Mouse (Mus musculus) ovary, postnatal 14 days (tissue): ENCODE data around the gene AC124502.3.

Experiments used
- DNase-seq: peaks from one replicate; pipeline ENCODE4 v3.0.0; 2022; ENCODE audit warnings: low spot score

Gene AC124502.3

DNA sequence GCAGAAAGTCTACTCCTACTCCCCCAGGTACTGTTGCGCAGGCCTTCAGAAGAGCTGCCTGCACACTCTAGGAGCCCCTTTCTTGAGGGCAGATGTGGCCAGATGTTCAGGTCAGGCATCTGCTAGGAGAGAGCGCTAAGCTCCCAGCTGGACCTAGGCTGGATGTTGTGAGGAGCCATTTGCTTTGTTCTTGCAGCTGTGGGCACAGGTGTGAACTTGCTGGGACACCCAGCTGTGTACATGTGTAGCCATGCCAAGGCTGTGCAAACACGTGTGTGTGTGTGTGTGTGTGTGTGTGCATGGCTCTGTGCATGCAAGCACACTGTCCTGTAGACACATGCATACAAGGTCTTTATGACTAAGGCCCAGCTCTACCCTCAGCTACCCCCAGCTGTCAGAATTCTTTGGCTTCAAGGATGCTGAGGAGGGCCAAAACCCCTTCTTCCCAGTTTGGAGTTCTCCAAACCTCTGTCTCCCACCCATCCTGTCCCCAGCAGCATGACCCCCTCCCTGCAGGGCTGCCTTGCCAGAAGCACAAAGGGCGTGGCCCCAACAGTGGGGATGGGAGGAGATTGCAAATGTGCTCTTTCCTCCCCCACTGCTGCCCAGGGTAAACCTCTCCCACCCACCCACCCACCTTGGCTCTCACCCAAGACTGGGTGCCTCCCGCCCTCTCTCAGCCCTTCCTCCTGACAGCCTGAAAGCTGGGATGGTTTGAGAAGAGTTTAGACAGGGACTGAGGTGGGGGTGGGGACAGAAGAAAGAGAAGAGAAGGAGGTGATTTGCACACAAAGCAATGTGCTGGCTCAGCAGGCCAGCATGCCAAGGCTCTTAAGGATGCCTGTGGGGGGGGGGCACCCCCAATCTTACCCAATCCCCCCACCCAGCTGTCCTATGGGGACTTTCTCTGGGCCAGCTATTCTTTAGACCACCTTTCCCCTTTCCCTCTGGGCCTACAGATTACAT, 22.0 kb downstream of the AC124502.3 start:
- no peak for DNase-seq

DNA sequence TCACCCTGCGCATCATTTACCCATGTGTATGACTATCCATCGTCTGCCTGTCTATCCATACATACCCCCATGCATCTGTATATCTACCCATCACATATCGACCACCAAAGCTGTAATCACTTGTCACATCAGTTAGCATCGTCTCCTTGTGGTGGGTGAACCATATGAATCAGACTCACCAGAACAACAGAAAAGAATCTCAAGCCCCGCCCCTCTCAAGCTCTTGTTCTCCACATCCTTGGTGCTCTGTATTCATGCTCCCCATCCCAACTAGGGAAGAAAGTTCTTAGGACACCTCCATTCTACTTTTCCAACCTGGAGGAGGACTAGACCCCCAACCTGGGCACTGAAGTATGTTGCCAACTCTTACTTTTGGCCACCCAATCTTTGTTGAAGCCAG, 23.4 kb downstream of the AC124502.3 start:
- no peak for DNase-seq

DNA sequence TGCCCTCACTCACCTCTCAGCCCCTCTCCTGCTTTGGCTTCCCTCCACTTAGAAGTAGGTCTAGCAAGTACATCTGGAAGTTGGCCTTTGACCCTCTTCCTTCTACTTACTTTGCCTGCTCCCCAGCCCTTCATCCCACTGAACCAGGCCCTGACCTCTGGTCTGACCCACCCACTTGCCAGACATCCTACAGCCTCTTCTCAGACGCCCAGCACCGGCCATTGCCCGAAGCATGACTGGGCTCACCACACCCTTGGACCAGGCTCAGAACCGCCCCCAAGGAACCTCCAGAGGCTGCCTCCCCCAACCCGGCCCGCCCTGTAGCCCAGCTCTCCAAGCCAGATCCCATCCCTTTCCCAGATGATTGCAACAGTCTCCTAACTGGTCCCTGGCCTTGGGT, 23.8 kb downstream of the AC124502.3 start:
- DNase-seq: no peak

DNA sequence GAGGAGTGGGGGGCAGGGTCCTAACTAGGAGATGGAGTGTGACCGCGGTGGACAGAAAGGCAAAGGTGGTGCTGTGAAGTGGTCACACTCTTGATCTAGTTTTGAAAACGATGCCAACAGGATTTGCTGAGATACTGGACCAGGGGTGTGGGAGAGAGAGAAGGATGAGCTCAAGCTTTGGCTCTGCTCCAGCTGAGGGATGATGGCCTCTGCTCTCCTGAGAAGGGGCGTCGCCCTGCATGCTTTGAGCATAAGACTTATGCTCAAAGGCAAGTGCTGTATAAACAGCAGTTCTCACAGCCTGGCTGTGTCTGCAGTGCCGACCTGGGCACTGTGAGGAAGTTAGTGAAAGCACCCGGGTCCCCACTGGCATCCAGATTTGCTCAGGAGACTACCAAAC, 26.4 kb downstream of the AC124502.3 start:
- peak; percentile 45 for DNase-seq

DNA sequence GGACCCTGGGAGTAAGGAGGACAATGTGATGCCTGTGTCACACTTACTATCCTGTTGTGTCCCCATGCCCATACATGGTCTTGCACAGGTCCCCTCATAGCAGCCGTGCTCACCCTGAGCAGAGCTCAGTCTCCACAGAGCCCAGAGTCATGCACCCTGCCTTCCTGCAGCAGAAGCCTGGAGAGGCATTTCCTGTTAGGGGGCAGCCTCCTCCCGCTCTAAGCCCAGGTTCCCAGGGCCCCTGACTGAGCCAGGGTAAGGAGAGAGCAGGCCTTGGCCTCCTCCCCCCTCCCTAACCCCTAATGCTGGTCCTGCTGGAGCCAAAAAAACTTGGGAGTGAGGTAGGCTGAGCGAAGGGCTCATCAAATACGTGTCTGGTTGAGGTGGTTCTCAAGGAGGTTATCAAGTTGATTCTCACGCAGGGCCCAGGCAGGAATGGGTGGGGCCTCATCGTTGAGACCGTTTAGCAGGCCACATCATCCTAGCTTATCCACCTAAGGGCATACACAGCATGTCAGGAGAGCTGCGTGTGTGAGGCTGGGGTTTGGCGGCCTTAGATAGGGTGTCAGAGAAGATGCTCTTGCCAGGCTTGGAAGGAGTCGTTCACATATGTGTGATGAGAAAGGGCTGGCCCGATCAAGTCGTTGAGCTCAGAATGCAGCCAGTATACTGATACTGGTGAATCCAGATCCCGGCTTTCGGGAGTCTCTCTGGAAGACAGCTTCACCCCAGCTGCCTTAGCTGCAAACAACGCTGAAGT, 28.5 kb downstream of the AC124502.3 start:
- no peak for DNase-seq

DNA sequence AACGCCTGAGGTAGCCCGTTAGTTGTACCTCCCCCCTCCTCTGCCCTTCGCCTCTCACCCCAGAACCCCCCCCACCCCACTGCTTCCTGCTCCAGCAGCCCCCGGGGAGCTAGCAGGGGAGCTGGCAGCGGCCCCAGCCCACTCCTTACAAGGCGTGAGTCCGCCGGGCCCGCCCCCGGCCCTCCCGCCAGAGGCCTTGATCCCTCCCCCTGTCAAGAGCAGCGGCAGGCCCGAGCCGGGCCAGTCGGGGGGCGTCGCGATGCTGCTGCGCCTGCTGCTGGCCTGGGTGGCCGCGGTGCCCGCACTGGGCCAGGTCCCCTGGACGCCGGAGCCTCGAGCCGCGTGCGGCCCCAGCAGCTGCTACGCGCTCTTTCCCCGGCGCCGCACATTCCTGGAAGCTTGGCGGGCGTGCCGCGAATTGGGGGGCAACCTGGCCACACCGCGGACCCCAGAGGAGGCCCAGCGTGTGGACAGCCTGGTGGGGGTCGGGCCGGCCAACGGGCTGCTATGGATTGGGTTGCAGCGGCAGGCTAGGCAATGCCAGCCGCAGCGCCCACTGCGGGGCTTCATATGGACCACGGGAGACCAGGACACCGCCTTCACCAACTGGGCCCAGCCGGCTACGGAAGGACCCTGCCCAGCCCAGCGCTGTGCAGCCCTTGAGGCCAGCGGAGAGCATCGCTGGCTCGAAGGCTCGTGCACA, 29.3 kb downstream of the AC124502.3 start, which contains the start of gene Cd248:
Gene Cd248 (plus strand): TSS at position 212 of the 703 bp plus-strand sequence.
- DNase-seq: peak; percentile 69

DNA sequence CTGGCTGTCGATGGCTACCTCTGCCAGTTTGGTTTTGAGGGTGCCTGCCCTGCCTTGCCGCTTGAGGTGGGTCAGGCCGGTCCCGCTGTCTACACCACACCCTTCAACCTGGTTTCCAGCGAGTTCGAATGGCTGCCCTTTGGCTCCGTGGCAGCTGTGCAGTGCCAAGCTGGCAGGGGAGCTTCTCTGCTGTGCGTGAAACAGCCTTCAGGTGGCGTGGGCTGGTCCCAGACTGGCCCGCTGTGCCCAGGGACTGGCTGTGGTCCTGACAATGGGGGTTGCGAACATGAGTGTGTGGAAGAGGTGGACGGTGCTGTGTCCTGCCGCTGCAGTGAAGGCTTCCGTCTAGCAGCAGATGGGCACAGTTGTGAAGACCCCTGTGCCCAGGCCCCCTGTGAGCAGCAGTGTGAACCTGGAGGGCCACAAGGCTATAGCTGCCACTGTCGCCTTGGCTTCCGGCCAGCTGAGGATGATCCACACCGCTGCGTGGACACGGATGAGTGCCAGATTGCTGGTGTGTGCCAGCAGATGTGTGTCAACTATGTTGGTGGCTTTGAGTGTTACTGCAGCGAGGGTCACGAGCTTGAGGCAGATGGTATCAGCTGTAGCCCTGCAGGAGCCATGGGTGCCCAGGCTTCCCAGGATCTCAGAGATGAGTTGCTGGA, 30.0 kb downstream of the AC124502.3 start:
- DNase-seq: no peak

DNA sequence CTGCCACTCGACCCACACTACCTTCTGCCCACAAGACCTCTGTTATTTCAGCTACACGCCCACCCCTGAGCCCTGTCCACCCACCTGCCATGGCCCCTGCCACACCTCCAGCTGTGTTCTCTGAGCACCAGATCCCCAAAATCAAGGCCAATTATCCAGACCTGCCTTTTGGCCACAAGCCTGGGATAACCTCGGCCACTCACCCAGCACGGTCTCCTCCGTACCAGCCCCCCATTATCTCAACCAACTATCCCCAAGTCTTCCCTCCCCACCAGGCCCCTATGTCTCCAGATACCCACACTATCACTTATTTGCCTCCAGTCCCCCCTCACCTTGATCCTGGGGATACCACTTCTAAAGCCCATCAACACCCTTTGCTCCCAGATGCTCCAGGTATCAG, 30.8 kb downstream of the AC124502.3 start:
- no peak for DNase-seq

DNA sequence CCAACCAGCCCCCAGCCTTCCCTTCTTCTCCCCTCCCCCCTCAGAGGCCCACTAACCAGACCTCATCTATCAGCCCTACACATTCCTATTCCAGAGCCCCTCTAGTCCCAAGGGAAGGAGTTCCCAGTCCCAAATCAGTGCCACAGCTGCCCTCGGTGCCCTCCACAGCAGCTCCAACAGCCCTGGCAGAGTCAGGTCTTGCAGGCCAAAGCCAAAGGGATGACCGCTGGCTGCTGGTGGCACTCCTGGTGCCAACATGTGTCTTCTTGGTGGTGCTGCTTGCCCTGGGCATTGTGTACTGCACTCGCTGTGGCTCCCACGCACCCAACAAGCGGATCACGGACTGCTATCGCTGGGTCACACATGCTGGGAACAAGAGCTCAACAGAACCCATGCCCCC, 31.3 kb downstream of the AC124502.3 start:
- no peak for DNase-seq

DNA sequence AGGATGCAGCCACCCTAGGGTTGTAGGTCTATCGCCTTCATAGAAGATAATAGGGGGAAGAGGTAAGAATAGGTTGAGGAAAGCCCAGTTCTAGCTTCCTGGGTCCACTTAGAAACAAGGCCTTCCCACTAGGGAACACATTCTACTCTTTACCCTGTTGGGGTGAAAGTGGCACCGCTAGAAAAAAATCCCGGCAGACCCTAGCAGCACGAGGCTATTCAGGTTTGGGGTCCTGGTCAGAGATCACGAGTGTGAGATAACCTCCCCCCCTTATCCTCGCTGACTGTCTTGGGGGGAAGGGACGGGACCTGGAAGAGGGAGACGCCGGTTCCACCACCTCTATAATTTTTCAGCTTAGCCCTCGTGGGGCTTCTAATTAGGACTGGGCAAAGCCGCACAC, 32.4 kb downstream of the AC124502.3 start:
- no peak for DNase-seq

DNA sequence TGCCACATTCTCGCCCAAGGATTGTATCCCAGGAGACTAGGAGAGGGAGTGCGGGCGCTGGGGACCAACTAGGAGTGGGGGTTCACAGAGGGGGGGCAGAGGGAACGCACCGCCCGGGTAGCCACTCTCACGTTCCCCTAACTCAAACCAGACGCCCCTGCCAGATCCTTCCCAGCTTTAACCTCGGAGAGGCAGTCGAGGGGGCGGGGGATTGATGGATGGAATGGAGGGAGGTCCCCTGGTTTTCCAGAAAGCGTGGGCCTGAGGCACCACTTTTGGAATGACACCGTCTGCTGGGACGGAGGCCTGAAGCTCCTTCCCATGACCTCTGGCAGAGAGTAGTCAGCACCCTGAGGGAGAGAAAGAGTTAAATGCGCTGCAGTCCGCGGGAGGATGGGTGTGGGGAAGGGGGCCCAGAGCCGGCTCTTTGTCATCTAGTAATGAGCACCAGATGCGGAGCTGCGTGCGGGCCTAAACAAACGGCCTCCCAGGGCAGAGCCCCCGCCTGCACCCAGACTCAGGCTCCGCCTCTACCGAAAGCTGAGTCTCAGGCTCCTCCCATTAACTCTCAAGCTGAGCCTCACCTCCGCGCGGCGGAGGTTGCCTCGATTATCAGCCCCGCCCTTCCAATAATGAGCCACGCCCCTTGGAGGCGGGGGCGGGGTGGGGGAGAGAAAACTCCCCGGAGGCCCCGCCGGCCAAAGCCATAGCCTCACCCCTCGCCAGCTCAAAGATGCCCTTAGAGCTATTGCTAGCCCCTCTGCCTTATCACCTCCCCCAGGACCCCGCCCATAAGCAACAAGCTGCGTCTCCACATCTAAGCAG, 33.1 kb downstream of the AC124502.3 start:
- DNase-seq: peak; percentile 78

DNA sequence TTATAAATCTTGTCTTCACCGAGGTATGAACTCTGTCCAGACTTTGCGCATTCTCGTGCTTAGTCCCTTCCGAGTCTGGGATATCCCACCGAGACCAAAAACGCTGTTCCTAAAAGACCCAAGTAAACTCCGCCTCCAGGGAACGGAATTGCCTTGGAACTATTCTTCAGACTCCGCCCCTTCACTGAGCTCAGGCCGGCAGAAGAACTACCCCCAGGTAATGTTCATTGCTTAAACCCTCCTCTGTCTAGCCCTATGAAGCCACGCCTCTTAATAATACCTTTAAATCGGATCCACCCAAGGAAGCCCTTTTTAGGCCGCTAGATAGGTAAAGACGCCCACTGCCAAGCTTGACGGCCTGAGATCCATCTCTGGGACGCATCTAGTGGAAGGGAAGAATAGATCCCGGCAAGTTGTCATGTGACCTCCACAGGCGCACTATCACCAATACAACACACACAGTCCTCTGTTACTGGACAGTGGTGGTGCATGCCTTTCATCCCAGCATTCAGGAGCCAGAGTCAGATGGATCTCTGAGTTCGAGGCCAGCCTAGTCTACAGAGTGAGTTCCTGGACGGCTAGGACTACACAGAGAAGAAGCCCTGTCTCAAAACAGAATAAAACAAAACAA, 33.8 kb downstream of the AC124502.3 start:
- DNase-seq: no peak

DNA sequence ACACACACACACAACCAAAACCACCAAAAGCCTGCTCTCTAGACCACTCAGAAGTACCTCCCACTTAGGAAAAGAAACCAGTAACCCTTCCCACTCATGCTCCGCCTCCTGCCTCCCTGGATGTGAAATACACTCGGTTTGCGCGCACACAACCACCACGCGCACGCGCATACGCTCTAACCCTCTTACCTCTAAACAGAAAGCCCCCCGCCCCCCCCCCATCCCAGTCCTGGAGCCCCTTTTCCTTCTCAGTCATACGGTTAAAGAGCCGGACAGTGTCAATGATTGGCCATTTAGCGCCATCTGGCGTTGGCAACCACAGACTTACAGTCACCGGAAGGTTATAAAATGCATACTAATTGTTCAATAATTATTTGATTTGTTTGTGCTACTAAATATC, 34.3 kb downstream of the AC124502.3 start:
- peak; percentile 45 for DNase-seq

DNA sequence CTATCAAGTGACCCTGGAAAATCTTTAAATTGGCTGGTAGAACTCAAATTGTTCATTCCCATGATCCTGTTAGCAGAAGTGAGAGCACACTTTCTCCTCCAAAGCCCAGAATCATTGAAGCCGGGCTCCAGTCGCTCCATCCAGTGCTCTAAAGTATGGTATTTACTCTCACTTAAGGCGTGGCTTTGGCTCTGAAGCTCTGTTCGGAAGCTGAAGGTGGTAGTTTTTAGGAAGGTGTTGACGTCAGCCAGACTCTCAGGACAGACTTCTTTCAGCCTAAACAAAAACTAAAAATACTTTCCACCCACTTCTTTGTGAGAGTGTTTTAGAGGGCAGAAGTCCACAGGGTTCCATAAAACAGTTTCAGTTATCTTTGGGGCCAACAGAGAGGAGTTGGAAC, 34.8 kb downstream of the AC124502.3 start:
- DNase-seq: no peak

DNA sequence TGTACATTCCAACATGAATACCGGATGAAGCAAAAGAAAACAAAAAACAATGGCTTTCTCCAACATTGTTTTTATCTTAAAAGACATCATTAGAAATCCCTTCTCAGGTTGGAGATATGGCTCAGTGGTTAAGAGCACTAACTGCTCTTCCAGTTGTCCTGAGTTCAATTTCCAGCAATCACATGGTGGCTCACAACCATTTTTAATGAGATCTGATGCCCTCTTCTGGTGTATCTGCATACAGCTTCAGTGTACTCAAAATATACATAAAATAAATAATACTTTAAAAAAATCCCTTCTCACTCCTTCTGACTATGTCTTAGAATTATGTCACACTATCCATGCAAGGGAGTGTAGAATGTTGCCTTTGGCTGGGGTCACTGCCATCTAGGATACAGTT, 40.6 kb downstream of the AC124502.3 start:
- DNase-seq: no peak

DNA sequence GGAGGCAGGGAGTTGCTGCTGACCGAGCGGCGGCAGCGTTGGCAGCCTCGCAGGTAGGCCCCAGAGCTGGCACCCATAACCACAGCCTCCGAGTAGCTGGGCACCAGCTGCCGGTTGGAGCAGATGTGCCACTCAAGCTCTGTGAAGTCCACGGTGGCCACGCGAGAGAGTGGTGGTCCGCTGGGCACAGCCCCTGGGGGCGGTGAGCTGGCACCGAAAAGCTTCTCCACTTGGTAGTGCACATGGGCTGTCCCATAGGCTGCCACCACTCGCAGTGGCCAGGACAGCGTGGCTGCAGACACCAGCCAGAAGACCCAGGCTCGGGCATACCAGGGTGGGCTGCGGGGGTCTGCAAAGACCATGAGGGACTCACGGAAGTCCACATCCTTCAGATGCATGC, 43.3 kb downstream of the AC124502.3 start:
- DNase-seq: no peak

DNA sequence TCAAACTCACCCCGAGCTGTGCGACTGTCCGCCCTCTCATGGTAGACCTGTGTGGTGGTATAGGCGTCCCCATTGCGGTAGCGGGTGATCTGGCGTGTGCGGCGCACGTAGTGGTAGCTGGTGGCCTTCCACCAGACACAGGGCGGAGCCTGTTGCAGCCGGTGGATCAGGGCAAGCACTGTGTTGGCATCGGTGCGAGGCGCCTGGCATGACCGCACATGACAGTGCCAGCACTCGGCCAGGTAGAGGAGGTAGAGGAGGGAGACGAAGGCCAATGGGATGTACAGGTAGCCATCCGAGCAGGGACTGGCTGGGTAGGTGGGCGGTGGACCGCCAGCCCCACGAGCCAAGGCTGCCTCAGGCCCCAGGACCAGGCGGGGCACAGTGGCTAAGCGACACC, 43.9 kb downstream of the AC124502.3 start:
- DNase-seq: no peak

DNA sequence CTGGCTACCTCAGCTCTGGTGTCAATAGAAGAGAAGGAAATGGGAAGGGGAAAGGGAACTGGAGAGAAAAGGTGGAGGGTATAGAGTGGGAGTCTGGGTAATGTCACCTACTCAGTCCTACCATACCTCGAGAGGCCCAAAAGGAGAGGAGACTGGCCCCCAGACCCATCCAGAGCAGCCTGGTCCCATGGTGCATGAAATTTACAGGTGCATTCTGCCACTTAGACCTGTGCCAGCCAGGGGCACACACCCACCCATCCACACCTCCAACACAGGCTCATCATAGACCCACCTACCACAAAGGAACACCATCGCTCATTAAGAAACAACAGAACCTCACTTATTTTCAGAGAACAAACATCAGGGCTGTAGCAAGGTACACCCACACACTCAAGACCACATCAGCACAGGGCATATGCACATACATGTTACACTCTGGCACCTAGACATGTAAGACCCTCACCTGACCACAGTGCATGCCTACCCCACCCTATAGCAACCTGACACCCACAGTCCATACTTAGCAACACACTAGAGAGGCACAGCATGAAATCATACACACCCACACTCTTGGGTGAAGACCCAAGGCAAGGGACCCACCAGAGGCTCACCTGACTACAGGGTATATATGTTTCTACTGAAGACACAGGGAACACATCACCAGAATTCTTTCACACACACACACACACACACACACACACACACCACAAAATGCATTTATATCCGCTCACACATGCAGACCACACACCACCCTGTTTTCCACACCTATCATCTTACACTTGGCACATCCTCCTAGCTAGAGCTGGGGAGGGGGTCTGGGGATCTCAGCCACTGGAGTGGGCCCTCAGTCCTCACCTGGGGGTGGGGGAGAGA, 45.5 kb downstream of the AC124502.3 start:
- no peak for DNase-seq

DNA sequence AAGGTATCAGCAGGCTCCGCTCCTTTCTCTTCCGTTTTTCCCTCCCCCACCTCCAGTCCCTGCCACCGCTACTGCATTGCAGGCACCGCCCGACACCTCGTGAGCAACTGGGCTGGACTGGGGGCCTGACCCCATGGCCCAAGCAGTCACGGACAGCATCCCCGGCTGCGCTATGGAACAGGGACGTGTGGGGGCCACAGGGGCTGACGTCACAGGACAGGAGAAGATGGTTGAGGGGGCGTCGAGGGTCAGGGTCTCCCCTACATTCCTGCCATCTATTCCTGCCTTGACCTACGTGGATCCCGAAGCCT, 46.1 kb downstream of the AC124502.3 start:
- no peak for DNase-seq
